Mouse (Mus musculus) gonadal fat pad, adult 2 months (tissue): Measurements from ENCODE around the gene Acot7. TPM values are rescaled to one million over a fixed set of nuclear protein-coding genes. Genes with fewer than 3 reads are reported as not detected.

Experiments
- DNase-seq: peaks from one replicate; pipeline ENCODE4 v3.0.0-alpha.2; 2012; ENCODE audit warnings: low read depth
- polyA plus RNA-seq: library from polyadenylated mRNA; depleted of rRNA; stranded (reverse); fragments of >200 nt; gene quantifications from 2 replicates; pipeline ENCODE4 v1.2.3, GENCODE M21; 2012

Acot7 gene
- polyA plus RNA-seq, 1 experiment = 25.6 TPM

DNA sequence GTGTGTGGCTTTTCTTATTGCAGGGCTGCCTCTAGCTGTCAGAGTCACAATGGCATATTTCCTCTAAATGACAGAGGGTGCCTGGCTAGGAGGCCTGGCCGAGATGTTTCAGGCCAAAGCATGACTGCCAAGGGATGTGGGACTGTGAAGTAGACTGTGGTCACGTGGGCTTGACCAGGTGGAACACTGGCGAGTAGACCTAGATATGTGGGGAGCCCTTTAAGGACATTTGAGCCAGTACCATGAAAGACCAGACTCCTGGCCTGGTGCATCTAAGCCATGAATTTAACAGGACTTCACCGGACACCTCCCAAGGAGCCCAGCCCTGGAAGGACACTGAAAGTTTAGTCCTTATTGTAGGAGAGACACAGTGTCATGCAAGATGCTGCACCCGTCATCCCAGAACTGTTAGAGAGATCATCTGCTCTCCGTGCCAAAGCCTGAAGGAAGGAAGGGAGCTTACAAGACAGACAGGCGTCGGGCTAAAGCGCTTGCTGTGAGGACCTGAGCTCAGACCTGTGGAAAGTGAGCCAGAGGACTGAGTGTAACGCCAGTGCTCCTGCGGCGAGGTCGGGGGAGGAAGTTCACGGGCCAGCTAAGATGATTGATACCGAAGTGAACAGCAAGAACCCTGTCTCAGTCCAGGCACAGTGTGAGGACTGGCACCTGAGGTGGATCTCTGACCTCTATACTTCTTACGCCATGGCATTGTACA, 2.2 kb downstream of the Acot7 start:
- DNase-seq = no peak

DNA sequence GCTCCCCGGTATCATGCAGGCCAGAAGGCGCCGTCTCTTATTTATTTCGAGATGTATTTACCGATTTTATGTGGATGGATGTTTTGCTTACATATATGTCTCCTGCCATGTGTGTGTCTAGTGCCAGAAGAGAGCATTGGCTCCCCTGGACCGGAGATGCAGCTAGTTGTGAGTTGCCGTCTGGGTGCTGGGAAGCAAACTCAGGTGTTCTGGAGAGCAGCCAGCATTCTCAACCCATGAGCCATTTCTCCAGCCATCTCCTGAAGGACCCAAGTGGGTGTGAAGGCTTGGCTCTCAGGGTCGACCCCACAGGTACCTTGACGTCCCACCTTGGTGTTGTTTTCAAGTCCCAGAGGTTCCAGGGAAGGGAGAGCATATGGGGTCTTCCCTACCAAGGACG, 4.3 kb downstream of the Acot7 start:
- no peak for DNase-seq

- DNase-seq = no peak
These were observed 6.6 kb downstream of the Acot7 start for GRCm38 (mm10) chr4:152184353-152185035.

DNA sequence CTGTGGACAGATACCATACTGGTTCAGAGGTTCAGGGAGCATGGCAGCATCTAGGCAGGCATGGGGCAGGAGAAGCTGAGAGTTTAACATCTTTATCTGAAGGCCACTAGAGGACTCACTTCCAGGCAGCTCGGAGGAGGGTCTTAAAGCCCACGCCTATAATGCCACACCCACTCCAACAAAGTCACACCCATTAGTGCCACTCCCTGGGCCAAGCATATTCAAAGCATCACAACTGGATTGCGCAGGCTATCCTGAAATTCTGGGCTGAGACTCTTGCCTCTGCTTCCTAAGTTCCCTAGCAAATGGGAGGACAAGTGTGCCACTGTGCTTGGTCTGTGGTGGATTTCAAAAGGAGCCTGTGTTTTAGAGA, 7.2 kb downstream of the Acot7 start:
- no peak for DNase-seq

GRCm38 (mm10) chr4:152185510-152186204, 7.7 kb downstream of the Acot7 start:
- no peak for DNase-seq

GRCm38 (mm10) chr4:152186205-152187082, 8.5 kb downstream of the Acot7 start:
- no peak for DNase-seq

- no peak for DNase-seq
These were observed 9.2 kb downstream of the Acot7 start for GRCm38 (mm10) chr4:152187142-152187541.

GRCm38 (mm10) chr4:152188651-152189050, 10.7 kb downstream of the Acot7 start:
- no peak for DNase-seq

DNA sequence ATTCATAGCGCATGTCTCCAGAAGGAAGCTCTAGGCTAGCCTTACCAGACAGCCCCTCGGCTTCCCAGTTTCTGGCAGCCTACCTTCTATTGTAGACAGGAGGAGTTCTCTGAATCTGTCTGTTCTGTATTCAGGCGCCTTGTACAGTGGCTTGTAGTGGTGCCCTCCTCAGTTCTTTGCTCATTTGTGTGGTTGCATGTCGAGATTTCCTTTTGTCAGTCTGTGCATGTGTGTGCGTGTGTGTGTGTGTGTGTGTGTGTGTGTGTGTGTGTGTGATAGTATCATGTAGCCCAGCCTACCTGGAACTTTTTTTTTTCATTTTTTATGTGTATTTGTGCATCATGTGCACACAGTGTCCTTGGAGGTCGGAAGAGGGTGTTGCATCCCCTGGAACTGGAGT, 11.1 kb downstream of the Acot7 start:
- no peak for DNase-seq

DNA sequence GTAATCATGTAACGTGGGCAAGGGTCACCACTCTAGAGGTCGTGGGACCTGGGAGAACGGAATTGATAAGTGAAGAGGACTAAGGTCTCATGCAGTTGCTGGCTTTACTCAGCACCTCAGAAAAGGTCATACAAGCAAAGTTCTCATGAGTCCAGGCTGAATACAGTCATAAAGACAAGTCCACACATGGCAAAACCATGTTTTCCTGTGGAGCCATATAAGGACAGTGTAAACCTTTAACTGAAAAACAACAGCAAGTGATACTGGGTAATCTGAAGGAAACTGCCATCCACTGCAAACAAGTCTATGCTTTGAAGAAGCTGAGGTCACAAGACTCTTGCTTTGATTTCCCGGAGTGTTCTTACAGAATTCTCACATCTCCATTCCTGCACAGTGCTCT, 11.8 kb downstream of the Acot7 start:
- no peak for DNase-seq

- DNase-seq = no peak
These were observed 12.2 kb downstream of the Acot7 start for GRCm38 (mm10) chr4:152190096-152190653.

GRCm38 (mm10) chr4:152190701-152191100, 12.8 kb downstream of the Acot7 start:
- DNase-seq = no peak

DNA sequence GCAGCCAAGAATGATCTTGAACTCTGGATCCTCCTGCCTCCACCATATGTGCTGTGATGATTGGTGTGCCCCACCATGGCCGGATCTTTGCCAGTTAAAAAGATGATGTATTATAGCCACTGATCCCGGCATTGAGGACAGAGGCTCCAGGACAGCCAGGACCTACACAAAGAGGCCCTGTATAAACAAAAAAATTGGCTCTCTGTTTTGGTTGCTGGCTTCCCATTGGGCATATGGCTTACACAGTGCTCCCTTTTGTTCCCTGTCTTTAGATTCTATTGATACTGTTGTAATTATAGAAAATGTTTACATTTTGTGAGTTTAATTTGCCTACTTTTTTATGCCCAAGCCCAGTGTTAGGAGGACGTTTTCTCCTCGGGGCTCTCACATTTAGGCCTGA, 14.6 kb downstream of the Acot7 start:
- DNase-seq = no peak

DNA sequence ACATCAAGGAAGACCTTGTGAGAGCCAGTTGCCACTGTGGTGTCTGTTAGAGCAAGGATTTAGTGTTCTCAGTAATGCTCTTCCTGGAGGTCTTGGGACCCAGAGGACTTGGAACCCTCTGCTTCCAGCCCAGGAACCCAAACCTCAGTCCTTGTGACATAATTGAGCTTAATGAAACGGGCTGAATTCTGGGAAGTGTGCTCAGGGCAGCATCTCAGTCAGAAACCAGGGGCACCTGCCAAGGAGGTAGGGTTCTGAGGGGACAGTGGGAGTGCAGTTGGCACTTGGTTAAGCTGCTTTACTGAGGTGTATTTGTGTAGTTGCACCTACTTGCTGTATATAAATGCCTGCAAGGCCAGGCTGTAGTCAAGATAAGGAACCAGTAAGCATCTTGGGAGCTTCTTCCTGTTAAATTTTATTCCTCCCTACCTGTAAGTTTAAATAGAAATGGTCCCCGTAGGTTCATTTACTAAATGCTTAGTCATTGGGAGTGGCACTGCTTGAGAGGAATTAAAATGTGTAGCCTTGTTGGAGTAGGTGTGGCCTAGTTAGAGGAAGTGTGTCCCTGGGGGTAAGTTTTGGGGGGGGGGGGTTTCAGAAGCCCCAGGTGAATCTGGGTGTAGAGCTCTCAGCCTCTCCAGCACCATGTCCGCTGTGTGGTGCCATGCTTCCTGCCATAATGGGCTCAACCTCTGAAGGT, 16.7 kb downstream of the Acot7 start:
- DNase-seq = no peak

- DNase-seq = no peak
These were observed 18.3 kb downstream of the Acot7 start for GRCm38 (mm10) chr4:152196276-152196675.

DNA sequence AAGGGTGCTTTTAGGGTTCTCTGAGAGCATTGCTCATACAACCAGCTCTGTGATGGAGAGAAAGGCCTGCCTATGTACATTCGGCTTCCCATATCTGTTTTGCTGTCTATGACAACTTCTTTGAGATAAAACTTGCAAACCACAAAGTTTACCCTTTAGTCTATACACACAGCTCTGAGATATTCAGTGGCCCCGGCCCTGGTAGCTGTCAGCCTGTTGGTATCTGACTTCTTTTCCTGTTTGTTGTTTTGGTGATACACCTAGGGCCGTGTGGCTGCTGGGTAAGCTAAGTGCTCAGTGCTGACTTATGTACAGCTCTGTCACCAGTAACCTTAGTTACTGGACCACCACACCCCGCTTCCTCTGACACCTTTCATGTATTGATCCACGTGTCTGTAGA, 19.6 kb downstream of the Acot7 start:
- DNase-seq = no peak

- DNase-seq = no peak
These were observed 21.7 kb downstream of the Acot7 start for GRCm38 (mm10) chr4:152199617-152200016.

GRCm38 (mm10) chr4:152201492-152201891, 23.6 kb downstream of the Acot7 start:
- DNase-seq = no peak

DNA sequence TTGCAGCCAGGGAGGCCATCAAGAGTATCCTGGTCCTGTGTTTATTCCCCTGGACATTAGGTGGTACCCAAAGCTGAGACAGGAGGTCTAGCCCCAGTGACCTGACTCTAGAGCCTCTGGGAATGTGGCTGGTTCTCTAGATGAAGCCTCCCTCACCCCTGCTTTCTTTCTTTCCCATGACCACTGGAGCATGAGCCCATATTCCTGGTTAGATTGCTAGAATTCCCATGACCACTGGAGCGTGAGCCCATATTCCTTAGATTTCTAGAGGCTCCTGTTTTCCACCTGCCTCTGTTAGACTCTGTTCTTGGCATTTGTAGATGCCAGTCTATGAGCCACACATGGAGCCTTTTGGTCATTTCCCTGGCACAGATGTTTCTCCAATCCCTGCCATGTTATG, 24.5 kb downstream of the Acot7 start:
- no peak for DNase-seq

DNA sequence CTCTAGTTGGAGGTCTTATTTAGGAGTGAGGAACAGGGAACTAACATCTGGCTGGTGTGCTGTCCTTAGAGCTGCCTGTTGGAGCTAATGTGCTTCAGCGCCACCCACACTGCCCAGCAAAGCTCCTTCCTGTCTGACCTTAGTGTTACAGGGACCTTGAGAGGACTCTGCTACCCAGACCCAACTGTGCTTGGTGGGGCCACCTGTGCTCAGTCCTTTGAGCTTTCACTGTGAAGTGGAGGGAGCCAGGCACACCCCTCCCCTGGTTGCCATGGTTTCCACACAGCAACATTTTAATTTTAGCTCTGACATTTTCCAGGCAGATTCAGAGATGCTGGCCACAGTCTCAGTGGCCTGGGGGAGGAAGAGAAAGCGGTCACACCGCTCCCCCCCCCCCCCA, 25.0 kb downstream of the Acot7 start:
- DNase-seq = no peak

GRCm38 (mm10) chr4:152204663-152205062, 26.7 kb downstream of the Acot7 start:
- no peak for DNase-seq
